Mouse (Mus musculus) T-helper 17 cell (primary cell): ENCODE measurements around the gene Otop1.

Experiments used
- in situ Hi-C, 2 experiments: fragments of 300-600 bp; cut with MboI, MseI; formaldehyde crosslinking; loops; 1 replicate in 1 of 2; 2 replicates in 1 of 2; pipeline ENCODE4 v1.15.1; 2025; ENCODE audit warnings: high pct_unique_total_duplicates in 2 of 2

The Otop1 gene

DNA sequence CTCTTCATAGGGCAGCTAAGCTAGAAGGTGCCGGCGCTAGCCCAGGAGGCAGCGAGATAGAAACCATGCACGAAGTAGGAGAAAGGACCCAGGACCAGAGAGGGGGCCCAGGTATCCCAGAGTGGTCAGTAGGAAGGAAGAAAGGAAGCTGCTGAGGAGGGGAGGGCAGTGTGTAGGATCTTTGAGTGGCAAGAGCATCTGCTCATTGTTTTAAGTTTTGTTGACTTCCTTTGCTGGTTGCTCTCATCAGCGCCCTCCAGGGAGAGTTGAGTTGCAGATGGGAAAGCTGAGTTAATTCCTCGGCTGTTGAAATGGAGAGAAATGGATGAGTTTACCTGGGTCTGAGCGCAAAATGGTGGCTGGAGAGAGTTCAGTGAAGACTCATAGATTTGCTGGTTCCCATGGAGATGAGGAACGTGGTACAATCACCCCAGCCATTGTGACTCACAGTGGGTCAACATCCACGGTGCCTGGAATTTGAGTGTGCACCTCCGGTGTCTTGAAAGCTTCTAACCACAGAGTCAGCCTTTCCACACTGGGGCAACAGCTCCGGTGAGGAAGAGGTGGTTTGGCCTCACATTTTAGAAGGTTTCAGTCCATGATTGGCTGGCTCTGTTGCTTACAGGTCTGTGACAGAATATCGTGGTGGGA, 26.1 kb downstream of the Otop1 start:
- in situ Hi-C loops, result no loop called here

DNA sequence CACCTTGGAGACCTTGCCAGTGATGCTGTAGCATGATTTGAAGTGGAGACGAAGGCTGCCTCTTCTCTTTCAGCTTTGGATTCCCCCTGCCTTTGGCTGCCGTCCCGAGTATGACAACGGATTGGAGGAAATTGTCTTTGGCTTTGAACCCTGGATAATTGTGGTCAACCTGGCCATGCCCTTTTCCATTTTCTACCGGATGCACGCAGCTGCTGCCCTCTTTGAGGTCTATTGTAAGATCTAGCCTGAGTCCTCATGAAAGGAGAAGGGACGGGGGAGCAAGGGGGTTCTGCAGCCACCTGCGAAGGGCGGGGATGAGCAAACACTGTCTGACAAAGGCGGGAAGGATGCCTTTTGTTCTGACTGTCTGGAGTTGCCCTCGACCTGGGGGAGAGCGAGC, 26.9 kb downstream of the Otop1 start:
- in situ Hi-C loops, result no loop called here

- in situ Hi-C loops, result loop anchor here (5.0 kb wide), 2 partner anchors 162 to 332 kb away; no protein-coding TSS in a partner anchor
Measured at GRCm38 (mm10) chr5:38305241-38305640, 29.5 kb downstream of the Otop1 start.

GRCm38 (mm10) chr5:38307255-38308101, 31.7 kb downstream of the Otop1 start:
- in situ Hi-C loops, result loop anchor here (5.0 kb wide), 2 partner anchors 160 to 330 kb away; no protein-coding TSS in a partner anchor

DNA sequence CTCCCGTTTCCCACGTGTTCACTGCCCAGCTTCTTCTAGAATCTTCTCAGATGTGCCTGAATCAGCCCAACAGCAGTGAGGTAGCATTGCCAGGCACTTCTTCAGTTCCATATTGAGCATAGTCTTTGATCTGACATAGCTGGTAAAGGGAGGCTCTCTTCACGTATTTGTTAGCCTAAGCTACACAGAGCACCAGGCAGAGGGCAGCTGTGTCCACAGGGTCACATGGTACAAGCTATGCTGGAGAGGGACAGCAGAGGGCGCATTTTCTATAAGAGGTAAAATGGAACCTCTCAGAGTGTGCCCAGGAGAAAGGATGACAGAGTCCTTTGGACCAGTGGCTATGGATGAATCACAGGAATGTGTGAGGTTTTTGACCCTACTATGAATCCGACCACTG, 33.1 kb downstream of the Otop1 start:
- in situ Hi-C loops, result loop anchor here (5.0 kb wide), 2 partner anchors 158 to 328 kb away; no protein-coding TSS in a partner anchor

DNA sequence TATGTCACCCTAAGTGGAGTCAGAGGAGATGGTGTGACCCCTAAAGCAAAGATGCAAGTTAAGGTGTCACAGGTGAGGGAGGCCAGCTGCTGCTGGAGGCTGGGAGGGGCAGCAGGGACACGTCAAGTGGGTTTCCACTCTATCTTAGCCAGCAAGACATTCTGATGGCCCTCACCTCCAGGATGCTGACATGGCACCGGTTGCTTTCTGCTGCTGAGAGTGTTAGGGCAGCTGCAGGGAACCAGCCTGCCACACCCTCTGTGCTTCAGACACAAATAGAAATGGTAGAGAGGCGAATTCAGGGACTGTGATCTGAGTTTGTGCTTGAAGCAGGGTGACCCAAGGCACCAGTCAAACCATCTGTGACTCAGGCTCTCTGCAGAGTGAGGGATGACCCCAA, 34.0 kb downstream of the Otop1 start:
- in situ Hi-C loops, result loop anchor here (5.0 kb wide), 2 partner anchors 158 to 328 kb away; no protein-coding TSS in a partner anchor

- in situ Hi-C loops, result loop anchor here in 1 of 2 experiments (5.0 kb wide), 1 partner anchor 193 kb away; no protein-coding TSS in a partner anchor
Measured at GRCm38 (mm10) chr5:38318966-38319786, 43.4 kb downstream of the Otop1 start, which contains the start of gene Drd5. Drd5 (plus strand) TSS chr5:38319367.

- in situ Hi-C loops, result no loop called here
Measured at GRCm38 (mm10) chr5:38333381-38333780, 57.6 kb downstream of the Otop1 start.

- in situ Hi-C loops, result no loop called here
Measured at GRCm38 (mm10) chr5:38334582-38334981, 58.8 kb downstream of the Otop1 start.

GRCm38 (mm10) chr5:38343101-38343500, 67.3 kb downstream of the Otop1 start:
- in situ Hi-C loops, result no loop called here

- in situ Hi-C loops, result no loop called here
Measured at GRCm38 (mm10) chr5:38346646-38347432, 71.1 kb downstream of the Otop1 start.

DNA sequence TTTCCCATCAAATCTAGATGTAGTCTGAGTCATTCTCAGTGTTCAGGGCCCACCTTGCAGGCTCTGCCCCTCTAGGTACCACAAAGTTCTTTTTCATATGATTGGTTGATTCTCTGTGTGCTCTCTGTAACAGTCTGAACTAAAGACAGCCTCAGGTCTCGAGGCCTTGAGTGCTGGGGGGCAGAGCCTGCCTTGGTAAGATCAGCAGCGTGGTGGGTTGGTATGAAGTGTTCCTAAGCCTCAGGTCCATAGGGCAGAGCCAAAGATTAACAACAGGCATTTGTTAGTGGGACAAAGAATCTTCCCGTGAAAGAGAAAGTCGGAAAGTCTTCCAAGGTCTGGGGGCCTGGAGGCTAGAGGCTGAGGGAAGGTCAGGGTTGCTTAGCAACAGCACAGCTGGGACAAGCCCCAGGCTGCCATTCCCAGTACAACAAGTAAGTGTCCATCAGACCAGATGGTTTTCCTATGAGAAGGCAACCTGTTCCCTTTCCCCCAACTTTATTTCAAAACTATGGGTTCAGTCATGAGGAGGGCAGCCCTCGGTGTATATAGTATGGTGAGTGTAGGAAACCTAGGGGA, 74.7 kb downstream of the Otop1 start:
- in situ Hi-C loops, result no loop called here
